Mouse (Mus musculus) G1E (cell line): ENCODE results near the gene Olfr1377. TPM values are rescaled to one million over a fixed set of nuclear protein-coding genes. Genes with fewer than 3 reads are reported as not detected.
"Not testable (repeated sequence)": the region's sequence is repeated elsewhere in the genome, so short reads cannot be mapped to it uniquely, and the experiment has no call there.

Source experiments
- ATAC-seq: 2 replicates; pipeline ENCODE4 v1.8.0; 2016; ENCODE audit warnings: mild to moderate bottlenecking; ENCODE audit not compliant: insufficient number of reproducible peaks, poor library complexity, low FRiP score, severe bottlenecking; ENCODE audit errors: extremely low read depth
- DNase-seq: peaks from one replicate; pipeline ENCODE4 v3.0.0; 2012; ENCODE audit warnings: low spot score
- H3K27me3 ChIP-seq: 2 replicates; pipeline ENCODE4 v1.6.1; 2012; ENCODE audit warnings: mild to moderate bottlenecking, low read length, inconsistent platforms; ENCODE audit not compliant: insufficient read depth
- H3K36me3 ChIP-seq: replicated peaks from 2 replicates; pipeline ENCODE3; 2012; ENCODE audit warnings: mild to moderate bottlenecking, inconsistent platforms
- H3K4me1 ChIP-seq: 2 replicates; pipeline ENCODE4 v1.6.1; 2012; ENCODE audit warnings: low read depth, low read length, inconsistent platforms, mixed read lengths; ENCODE audit not compliant: insufficient read depth
- H3K4me3 ChIP-seq: 2 replicates; pipeline ENCODE4 v1.5.1; 2012; ENCODE audit warnings: low read depth, mild to moderate bottlenecking, inconsistent platforms, low read length, moderate library complexity, mixed read lengths
- H3K9me3 ChIP-seq: replicated peaks from 2 replicates; pipeline ENCODE4 v1.6.1; 2012; ENCODE audit warnings: inconsistent platforms
- CTCF ChIP-seq: IDR thresholded peaks from 2 replicates; pipeline ENCODE4 v1.5.1; 2012; ENCODE audit warnings: low read depth, low read length, inconsistent platforms, mixed read lengths
- GATA1 ChIP-seq: IDR thresholded peaks from 2 replicates; pipeline ENCODE4 v1.6.1; 2012; ENCODE audit warnings: borderline replicate concordance, low read length, inconsistent platforms, mixed read lengths
- GATA2 ChIP-seq: IDR thresholded peaks from 2 replicates; pipeline ENCODE4 v1.6.1; 2012; ENCODE audit warnings: low read depth, low read length, inconsistent platforms, borderline replicate concordance
- POLR2AphosphoS5 ChIP-seq: IDR thresholded peaks from 2 replicates; pipeline ENCODE4 v1.6.1; 2012; ENCODE audit warnings: low read depth, low read length, inconsistent platforms; ENCODE audit not compliant: insufficient replicate concordance
- TAL1 ChIP-seq: conservative IDR thresholded peaks from 2 replicates; pipeline ENCODE4 v1.6.1; 2012; ENCODE audit warnings: low read depth, low read length, inconsistent platforms, mixed read lengths
- polyA plus RNA-seq: library from polyadenylated mRNA; stranded (reverse); fragments of >175 nt; gene quantifications from 2 replicates; pipeline ENCODE4 v1.2.3, GENCODE M21; 2012
- total RNA-seq, 2 experiments: library from RNA; stranded (forward) in 1 of 2; stranded (reverse) in 1 of 2; fragments of 200-1000 nt in 1 of 2; fragments of >200 nt in 1 of 2; fragmentation: Nextera tagmentation in 1 of 2; gene quantifications; 2 replicates each; pipeline ENCODE4 v1.2.3; 2014 to 2017

Gene Olfr1377
- total and polyA plus RNA-seq, 3 experiments, result 0.38 TPM; not detected in 2

- Histone ChIP-seq H3K4me1 (no peaks in the 10 kb centered on the region), H3K27me3 (no peaks in the 10 kb centered on the region), H3K9me3 (peaks cover 23% of the 10 kb centered on the region), H3K36me3 (no peaks in the 10 kb centered on the region), H3K4me3 (no peak overlapping the region)
- DNase-seq (no peak), ATAC-seq (no peak)
- TF ChIP-seq GATA1 (no peak), GATA2 (no peak), POLR2AphosphoS5 (no peak), TAL1 (no peak), CTCF (no peak)
Observed at GRCm38 (mm10) chr11:51011821-51012220, 30.1 kb downstream of the Olfr1377 start.

- Histone ChIP-seq H3K9me3 (peaks cover 11% of the 10 kb centered on the region), H3K27me3 (no peaks in the 10 kb centered on the region), H3K4me3 (no peak within 1 kb of the TSS), H3K4me1 (no peaks in the 10 kb centered on the region), H3K36me3 (no peaks in the 10 kb centered on the region)
- no peak for DNase-seq
- ATAC-seq, result no peak
- TF ChIP-seq GATA1, result no peak
- TF ChIP-seq POLR2AphosphoS5, result no peak
- TF ChIP-seq GATA2, result no peak
- no peak for TF ChIP-seq TAL1
- TF ChIP-seq CTCF, result no peak
Observed at GRCm38 (mm10) chr11:51013936-51014335, 32.2 kb downstream of the Olfr1377 start, which contains the start of gene Olfr54. TSS of gene Olfr54 (plus strand) at chr11:51014236.

- no peak for ATAC-seq
- no peaks in the 10 kb centered on the region for H3K36me3 ChIP-seq
- DNase-seq, result no peak
Observed at GRCm38 (mm10) chr11:51016341-51016740, 34.6 kb downstream of the Olfr1377 start.

GRCm38 (mm10) chr11:51026811-51027210 lies 45.0 kb downstream of the Olfr1377 start:
- DNase-seq, ATAC-seq, H3K4me1 ChIP-seq, H3K27me3 ChIP-seq, H3K36me3 ChIP-seq, H3K4me3 ChIP-seq: not testable (repeated sequence)
- peaks cover 22% of the 10 kb centered on the region for H3K9me3 ChIP-seq

More at GRCm38 (mm10) chr11:51016341-51016740, 34.6 kb downstream of the Olfr1377 start:
- Histone ChIP-seq H3K4me1 (no peaks in the 10 kb centered on the region), H3K4me3 (no peak overlapping the region), H3K9me3 (peaks cover 10% of the 10 kb centered on the region), H3K27me3 (no peaks in the 10 kb centered on the region)
- TF ChIP-seq TAL1, result no peak
- no peak for TF ChIP-seq GATA2
- TF ChIP-seq CTCF, result no peak
- no peak for TF ChIP-seq GATA1

- not testable (repeated sequence) for H3K4me1 ChIP-seq, ATAC-seq, H3K36me3 ChIP-seq, H3K4me3 ChIP-seq, DNase-seq, H3K27me3 ChIP-seq
- H3K9me3 ChIP-seq, result peaks cover 22% of the 10 kb centered on the region
Observed at GRCm38 (mm10) chr11:51029381-51029780, 47.6 kb downstream of the Olfr1377 start.

- no peaks in the 10 kb centered on the region for H3K36me3 ChIP-seq
- ATAC-seq (no peak), DNase-seq (no peak)
- H3K27me3 ChIP-seq, result no peaks in the 10 kb centered on the region
- H3K9me3 ChIP-seq, result peaks cover 22% of the 10 kb centered on the region
- no peaks in the 10 kb centered on the region for H3K4me1 ChIP-seq
- H3K4me3 ChIP-seq, result no peak overlapping the region
- TF ChIP-seq TAL1, result no peak
- TF ChIP-seq GATA2, result no peak
- TF ChIP-seq GATA1, result no peak
- no peak for TF ChIP-seq CTCF
- TF ChIP-seq POLR2AphosphoS5, result no peak
Observed at GRCm38 (mm10) chr11:51030225-51030624, 48.5 kb downstream of the Olfr1377 start.

GRCm38 (mm10) chr11:51032851-51033250 lies 51.1 kb downstream of the Olfr1377 start:
- ATAC-seq (no peak), DNase-seq (no peak)
- no peaks in the 10 kb centered on the region for H3K4me1 ChIP-seq

GRCm38 (mm10) chr11:51034141-51034540 lies 52.4 kb downstream of the Olfr1377 start:
- H3K9me3 ChIP-seq, result peaks cover 14% of the 10 kb centered on the region
- ATAC-seq, H3K36me3 ChIP-seq, H3K27me3 ChIP-seq, DNase-seq, H3K4me1 ChIP-seq, H3K4me3 ChIP-seq: not testable (repeated sequence)

More at GRCm38 (mm10) chr11:51032851-51033250, 51.1 kb downstream of the Olfr1377 start:
- Histone ChIP-seq H3K36me3 (no peaks in the 10 kb centered on the region), H3K4me3 (no peak overlapping the region), H3K9me3 (peaks cover 17% of the 10 kb centered on the region), H3K27me3 (no peaks in the 10 kb centered on the region)
- TF ChIP-seq GATA2, result no peak
- no peak for TF ChIP-seq GATA1
- no peak for TF ChIP-seq CTCF
- no peak for TF ChIP-seq TAL1
- TF ChIP-seq POLR2AphosphoS5, result no peak
